Mouse (Mus musculus) T-helper 1 cell (primary cell): ENCODE results near the gene Tbca.

Source experiments
- in situ Hi-C: fragments of 300-600 bp; cut with MboI, MseI; formaldehyde crosslinking; loops from one replicate; pipeline ENCODE4 v1.15.1; 2025; ENCODE audit warnings: high pct_unique_total_duplicates

Gene Tbca

DNA sequence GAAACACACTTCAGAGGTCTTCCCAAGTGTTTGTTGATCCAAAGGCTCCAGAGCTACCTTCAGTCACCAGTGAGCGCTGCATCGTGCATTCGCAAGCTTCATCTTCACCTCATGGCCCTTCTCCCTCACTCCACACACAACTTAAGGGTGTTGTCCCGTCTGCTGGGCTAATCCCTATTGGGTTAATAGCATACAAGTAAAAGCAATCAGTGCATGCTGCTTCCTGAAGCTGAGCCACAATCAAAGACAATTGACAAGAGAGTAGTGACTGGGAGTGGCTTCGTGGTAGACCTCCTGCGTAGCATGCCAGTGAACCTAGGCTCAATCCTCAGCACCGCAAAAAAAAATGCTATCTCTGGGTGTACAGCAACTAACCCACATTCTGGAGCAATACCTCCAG is 59.2 kb downstream of the Tbca start:
- in situ Hi-C loops = no loop called here

DNA sequence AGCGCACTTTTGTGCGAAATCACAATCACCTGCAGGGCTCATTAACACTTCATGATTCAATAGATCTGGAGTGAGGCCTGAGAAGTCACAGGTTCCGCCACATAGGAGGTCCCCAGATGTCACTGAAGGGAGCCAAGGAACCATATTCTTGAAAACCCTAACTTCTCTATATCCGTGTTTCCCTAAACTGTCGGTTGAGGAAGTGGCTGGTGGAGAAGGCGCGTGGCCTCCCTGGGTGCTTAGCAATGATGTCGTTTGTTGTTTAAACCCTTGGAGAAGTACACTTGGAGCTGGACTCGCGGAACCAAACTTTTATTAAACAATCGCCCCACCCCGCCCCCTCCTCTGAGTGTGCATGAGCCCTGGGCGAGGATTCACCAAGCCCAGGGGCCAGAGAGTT is 60.6 kb downstream of the Tbca start:
- in situ Hi-C loops = no loop called here

DNA sequence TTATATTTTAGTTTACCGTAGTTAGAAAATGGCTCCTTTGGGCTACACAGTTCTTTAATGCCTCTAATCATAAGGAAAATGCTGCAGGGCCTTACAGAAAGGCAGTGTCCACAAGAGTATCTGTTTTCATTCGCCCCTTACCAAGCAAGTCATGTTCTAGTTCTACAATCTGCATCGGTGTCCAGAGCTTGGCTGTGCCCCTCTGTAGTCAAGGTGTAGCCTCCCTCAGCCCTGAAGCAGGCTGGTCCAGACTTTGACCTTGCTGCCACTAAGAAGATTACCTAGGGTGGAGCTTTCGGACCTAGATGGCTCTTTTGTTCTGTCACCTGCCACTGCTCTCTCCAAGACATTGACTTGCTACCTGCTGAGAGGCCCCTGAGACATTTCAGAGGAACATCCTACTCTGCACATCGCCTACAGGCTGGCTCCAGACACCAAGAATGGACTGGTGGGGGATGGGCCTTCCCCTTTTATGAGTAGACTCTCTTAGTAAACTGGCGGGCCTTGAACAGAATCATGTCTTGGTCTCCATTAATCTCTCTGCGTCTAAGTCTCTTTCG is 69.4 kb downstream of the Tbca start:
- in situ Hi-C loops = no loop called here

DNA sequence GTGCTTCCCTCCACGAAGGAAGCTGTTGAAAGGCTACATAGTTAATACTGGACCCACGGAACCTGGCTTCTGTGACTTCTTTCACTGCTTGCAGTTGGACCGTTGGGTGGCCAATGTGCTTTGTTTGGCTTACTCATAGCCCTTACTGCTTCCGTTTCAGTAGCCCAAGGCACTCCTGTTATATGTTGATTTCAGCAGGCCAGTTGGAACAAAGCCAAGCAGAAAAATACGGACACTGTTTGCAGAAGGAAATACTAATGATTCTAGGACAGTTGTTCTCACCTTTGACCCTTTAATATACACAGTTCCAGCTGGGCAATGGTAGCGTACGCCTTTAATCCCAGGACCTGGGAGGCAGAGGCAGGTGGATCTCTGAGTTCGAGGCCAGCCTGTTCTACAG is 70.5 kb downstream of the Tbca start:
- in situ Hi-C loops = no loop called here

- in situ Hi-C loops = no loop called here
Measured at GRCm38 (mm10) chr13:94862491-94863230, 74.0 kb downstream of the Tbca start.

DNA sequence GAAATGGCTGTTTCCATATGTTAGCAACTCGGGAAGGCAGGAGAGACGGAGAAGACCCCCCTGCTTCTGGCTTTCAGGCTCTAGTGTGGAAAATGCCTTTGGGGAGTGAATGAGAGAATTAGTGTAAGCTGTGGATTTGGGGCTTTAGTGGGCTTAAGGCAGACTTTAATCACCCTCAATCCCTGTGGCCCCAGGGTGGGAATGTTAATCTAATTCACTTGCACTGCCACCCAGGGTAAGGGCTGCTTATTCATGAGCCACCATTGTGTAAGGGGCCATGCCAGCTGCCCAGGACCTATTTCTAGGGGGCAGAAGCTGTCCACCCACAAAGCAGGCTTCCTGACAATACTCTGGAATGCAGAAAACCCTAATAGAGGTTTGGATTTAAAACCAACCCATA is 78.2 kb downstream of the Tbca start:
- in situ Hi-C loops = no loop called here

DNA sequence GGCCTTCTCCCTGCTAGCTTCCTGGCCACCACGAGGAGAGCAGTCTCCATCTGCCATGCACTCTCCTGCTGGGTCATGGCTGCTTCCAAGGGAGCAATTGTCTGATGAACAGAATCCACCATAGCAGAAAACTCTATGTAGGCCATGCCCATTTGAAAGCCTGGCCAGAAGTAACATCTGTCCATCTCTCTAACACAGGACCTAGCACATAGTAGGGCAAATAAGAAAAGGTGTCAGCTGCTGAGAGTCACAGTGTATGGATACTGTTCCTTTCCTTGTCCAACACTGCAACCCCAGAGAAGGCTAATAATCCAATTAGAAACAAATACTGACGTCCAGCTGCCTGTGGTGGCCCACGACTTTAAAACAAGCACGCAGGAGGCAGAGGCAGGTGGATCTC is 79.1 kb downstream of the Tbca start:
- in situ Hi-C loops = no loop called here

DNA sequence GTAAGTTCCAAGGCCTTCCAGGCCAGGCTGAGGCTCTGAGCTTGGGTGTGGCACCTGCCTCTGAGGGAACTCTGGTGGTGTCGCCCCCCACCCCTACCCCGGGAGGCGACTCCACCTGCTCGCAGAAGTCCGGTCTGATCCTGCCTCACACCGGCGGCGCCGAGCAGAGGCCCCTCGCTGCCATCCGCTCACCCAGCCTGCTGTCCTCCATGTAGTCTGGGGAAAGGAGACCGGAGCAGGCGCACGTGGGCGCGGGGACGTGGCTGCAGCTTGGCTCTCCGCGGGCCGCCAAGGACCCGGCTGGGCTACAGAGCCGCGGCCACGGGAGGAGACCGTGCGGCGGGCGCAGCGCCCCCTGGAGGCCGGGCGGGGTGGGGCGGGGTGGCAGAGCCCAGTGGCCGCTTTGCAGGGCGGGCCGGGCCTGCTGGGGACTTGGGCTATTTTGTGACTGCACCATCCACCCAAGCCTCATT is 79.8 kb downstream of the Tbca start:
- in situ Hi-C loops = no loop called here

GRCm38 (mm10) chr13:94869541-94869940 is 80.8 kb downstream of the Tbca start:
- in situ Hi-C loops = no loop called here

DNA sequence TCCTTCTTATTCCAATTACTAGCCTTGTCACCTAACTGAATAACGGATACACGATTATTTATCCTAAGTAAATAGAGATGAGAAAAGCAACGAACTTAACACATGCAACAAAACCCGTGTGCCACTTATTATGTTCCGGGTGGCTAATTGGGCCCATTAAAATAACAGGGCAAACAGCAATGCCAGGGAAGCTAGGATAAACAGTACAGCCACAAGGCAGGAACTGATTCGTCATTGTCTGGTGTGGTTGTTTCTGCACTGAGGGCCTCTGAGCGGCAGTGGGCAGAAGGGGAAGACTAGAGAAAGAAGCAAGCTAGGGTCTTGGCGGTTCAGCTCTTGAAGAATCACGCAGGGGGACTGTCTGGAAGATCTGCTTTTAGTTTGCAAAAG is 81.4 kb downstream of the Tbca start:
- in situ Hi-C loops = no loop called here

GRCm38 (mm10) chr13:94870461-94871186 is 81.9 kb downstream of the Tbca start:
- in situ Hi-C loops = no loop called here

DNA sequence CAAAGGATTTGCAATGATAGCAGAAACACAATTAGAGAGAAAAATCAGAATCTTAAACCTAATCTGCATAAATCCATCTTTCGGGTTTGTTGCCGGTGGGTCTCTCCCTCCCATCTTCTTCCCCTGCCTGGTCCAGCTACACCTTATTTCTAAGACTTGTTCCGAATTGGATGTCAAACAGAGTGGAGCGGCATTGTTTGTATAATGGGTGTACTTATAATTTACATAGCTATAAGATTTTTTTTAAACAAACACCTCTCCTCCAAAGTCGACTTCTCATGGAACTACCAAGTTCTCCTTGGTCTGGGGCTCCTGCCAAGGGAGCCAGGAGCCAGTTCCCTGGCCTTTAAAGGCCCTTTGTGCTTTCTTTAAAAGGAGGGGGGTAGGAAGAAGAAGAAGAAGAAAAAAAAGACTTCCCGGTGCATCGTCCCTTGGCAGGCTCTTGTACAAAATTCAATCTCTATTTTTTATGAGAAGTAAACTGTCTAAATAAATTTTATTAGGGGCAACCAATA is 83.2 kb downstream of the Tbca start:
- in situ Hi-C loops = no loop called here

DNA sequence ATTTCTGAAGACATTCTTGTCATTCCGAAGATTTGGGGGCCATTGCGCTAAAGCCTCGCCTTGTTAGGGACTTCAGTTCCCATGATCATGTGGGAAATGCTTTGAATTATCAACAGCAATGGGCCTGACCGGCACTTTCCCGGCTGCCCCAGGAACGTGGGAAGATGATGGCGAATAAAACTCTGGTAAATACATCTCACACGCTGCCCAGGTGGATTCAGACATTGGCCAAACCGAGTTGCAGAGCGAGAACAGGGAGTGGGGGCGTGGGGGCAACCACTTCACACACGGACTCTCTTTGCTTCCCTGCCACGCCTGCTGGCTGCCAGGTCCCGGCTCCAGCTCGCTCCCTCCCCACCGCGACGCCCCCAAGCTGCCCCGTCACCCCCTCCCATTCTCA is 83.7 kb downstream of the Tbca start:
- in situ Hi-C loops = no loop called here

- in situ Hi-C loops = no loop called here
Measured at GRCm38 (mm10) chr13:94873111-94874038, 84.7 kb downstream of the Tbca start.

DNA sequence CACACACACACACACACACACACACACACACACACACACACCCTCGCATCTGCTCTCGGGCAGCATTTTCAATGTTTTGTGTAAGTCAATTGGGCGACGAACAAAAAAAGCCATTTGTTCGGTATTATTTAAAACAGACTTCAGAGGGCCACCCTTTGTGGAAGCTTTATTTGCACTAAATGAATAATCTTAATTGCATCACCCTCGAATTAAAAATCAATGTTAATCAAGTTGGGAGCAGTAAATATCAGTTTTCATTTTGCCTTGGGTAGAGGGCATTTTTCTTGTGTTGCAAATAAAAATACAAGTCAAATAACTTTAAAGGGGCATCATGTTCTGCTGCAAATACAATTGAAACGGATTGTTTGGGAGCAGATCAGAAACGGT is 85.3 kb downstream of the Tbca start:
- in situ Hi-C loops = no loop called here

GRCm38 (mm10) chr13:94874656-94875395 is 86.1 kb downstream of the Tbca start:
- in situ Hi-C loops = no loop called here

DNA sequence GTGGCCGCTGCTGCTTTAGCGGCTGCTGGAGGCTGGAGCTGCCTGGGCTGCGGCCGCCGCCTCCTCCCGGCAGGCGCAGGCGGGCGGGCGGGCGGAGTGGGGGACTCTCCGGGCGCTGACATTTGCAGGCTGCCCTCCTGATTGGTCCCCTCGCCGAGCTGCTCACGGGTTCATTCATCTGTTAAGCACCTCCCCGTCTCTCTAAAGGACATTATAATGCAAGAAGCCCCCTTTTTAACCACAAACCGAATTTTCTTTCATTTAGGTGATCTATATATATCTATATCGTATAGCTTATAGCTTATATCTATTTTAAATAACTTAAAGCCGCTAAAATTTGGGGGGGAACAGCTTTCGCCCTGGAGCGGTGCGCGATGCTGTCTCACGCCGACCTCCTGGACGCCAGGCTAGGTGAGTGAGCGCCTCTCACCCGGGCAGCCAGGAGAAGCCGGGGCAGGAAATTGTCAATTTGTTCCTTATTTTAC is 86.7 kb downstream of the Tbca start, which contains the start of gene Otp:
Gene Otp, plus strand, starts transcription at position 207 of the 485 bp plus-strand sequence.
- in situ Hi-C loops = no loop called here

DNA sequence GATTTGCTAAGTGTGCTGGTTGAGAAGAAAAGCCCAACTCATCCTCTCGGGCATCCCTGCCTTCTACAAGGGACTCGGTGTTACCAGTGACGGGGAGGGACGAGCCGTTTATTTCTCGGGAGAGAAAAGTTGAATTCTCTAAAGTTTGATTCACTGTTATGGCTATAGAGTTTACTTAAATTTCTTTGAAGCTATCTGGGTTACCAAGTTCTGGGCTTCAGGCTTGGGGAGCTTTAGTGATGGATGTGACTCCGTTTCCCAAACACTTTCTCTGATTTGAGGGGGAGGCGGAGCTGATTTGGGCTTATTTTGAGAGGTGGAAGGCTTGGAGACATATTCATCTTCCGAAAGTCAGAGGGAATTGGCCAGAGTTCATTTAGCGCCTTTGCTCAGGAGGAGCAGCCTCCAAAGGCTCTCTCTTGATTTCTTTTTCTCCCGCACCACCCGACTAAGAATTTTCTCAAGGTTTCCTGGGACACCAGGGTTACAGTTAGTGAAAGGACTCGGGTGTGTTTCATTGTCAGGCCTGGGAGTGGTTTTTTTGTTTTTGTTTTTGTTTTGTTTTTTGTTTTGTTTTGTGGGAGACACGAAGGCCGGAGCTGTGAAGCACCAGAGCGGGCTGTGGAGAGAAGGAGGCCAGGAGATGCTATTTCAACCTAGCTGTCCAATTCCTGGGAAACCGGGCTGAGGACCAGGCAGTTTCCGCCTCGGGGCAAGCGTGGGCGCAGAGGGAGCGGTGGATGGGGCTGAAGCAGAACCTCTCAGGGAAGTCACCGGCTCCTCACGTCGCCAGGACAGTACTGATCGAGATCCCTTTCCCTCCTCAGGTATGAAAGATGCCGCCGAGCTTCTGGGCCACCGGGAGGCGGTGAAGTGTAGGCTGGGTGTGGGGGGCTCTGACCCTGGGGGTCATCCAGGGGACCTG is 87.8 kb downstream of the Tbca start:
- in situ Hi-C loops = no loop called here

- in situ Hi-C loops = no loop called here
Measured at GRCm38 (mm10) chr13:94877211-94877590, 88.5 kb downstream of the Tbca start.
